Mouse (Mus musculus): Measurements from ENCODE around the gene Tlr3. TPM values are rescaled to one million over a fixed set of nuclear protein-coding genes. Genes with fewer than 3 reads are reported as not detected.

The Tlr3 gene
- polyA plus RNA-seq, 1 experiment, result 6.7 TPM

DNA sequence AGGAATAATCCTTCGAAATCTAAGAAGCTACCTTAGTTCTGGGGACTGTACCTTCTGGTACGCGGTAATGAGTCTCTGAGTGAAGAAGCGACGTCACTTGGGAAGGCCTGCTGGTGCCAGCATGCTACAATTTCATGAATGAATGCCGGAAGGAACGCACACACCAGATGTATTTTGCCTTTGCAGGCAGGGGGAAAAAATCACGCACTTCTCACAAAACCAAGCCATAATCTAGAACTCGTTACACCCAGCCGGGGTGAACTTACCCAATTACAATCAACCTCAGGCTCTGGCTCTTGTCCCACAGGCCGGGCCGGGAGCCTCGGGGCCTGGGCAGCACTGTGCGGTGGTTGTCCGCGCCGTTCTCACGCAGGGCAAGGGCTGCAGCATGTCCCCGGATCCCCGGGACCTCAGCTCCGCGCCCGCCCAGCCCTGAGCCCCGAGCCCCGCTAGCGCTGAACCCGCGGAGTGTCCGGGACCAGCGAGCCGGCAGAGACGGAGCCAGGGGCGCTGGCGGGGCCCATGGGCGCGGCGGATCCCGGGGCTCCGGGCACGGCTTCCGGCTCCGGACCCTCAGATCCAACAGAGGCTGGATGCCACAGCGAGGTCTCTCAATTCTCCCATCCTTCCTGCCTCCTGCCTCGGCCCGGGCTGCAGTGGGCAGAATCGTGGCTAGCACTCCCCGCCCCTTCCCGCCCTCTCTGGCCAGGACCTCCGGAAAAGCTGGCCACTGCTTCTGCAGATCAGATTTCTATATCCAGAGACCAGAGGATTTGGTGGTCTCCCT is 52.6 kb downstream of the Tlr3 start:
- peak overlapping the region; percentile 43 for H3K27ac ChIP-seq (ENCODE audit: insufficient read depth, low read length)
- no peaks in the 10 kb centered on the region for H3K4me1 ChIP-seq (ENCODE audit: control insufficient read depth, insufficient read depth, low read length)
- peak overlapping the region; percentile 65 for H3K4me3 ChIP-seq (ENCODE audit: insufficient read depth, low read length)
- TF ChIP-seq POLR2A (IDR thresholded peaks at IDR 0.05; ENCODE audit: low read depth, low read length) (peak; percentile 77), CTCF (IDR thresholded peaks at IDR 0.05; ENCODE audit: borderline replicate concordance, insufficient read depth, low read length) (no peak)

DNA sequence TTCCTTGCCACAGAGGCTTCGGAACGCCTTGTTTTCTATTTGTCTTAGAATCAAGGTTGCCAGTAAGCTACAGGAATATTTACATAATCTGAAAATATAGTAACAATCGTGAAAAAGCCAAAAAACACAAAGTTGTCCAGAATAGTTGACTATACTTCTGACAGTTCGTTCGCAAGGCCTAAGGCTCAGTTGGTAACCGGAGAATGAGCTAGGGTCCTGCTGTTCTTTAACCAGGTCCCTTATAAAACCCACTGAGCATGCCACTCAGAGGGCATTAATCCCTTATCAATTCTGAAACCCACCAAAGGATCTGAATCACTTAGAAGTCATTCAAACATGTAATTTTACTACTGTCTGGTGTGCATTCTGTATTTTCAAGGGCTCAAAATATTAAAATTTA is 55.1 kb downstream of the Tlr3 start:
- Histone ChIP-seq H3K4me3 (ENCODE audit: insufficient read depth, low read length) (no peak overlapping the region), H3K4me1 (ENCODE audit: control insufficient read depth, insufficient read depth, low read length) (no peaks in the 10 kb centered on the region), H3K27ac (ENCODE audit: insufficient read depth, low read length) (no peak overlapping the region)
- TF ChIP-seq POLR2A (IDR thresholded peaks at IDR 0.05; ENCODE audit: low read depth, low read length) (no peak), CTCF (IDR thresholded peaks at IDR 0.05; ENCODE audit: borderline replicate concordance, insufficient read depth, low read length) (no peak)

Other genes with a start within 250 kb of the Tlr3 start
- not detected in 2 replicates for gene F11, start 149.0 kb downstream of the Tlr3 start, polyA plus RNA-seq (2011; ENCODE audit: insufficient read length, low read depth, missing spikeins)
- gene Klkb1, start 116.2 kb downstream of the Tlr3 start, polyA plus RNA-seq (2011; ENCODE audit: insufficient read length, low read depth, missing spikeins), result 0.18 and 0.26 TPM in 2 replicates
- gene Gm45753, start 102.6 kb downstream of the Tlr3 start, polyA plus RNA-seq (2011; ENCODE audit: insufficient read length, low read depth, missing spikeins), result not detected in 2 replicates
- gene Cyp4v3, start 77.9 kb downstream of the Tlr3 start, polyA plus RNA-seq (2011; ENCODE audit: insufficient read length, low read depth, missing spikeins), result 7.1 and 7.4 TPM in 2 replicates
- 27.7 and 30.2 TPM in 2 replicates for gene Fam149a, start 28.8 kb downstream of the Tlr3 start, polyA plus RNA-seq (2011; ENCODE audit: insufficient read length, low read depth, missing spikeins)
- 18.0 and 28.5 TPM in 2 replicates for gene Sorbs2, start 96.7 kb upstream of the Tlr3 start, polyA plus RNA-seq (2011; ENCODE audit: insufficient read length, low read depth, missing spikeins)

Data from embryonic fibroblast, embryonic 13.5 days (primary cell).